Mouse (Mus musculus) left cerebral cortex, adult 11 months (tissue): ENCODE measurements around the gene Klra7.
"Not testable (repeated sequence)": the region's sequence is repeated elsewhere in the genome, so short reads cannot be mapped to it uniquely, and the experiment has no call there.

Experiments
- DNase-seq: peaks from one replicate; pipeline ENCODE4 v3.0.0; 2022; ENCODE audit warnings: low spot score

Klra7 gene

DNA sequence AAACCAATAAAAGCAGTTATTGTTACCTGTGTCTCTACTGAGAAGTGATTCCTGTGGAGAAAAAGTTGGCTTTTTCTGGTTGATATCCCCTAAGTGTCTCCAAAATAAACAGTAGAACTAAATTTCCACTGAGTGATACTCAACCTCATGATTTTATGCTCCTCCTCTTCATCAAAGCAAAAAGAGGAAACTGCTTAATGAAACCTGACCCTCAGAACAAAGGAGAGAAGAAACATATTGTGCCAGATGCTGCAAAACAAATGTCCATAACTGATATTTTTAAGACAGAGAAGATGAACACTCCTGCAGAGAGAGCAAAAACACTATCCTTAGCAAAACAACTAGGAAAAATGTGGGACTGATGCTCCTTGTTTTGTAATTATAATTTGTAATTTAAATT lies at the start of gene Klra7:
TSS of gene Klra7 (minus strand) at position 101 of the 400 bp plus-strand sequence.
- no peak for DNase-seq

DNA sequence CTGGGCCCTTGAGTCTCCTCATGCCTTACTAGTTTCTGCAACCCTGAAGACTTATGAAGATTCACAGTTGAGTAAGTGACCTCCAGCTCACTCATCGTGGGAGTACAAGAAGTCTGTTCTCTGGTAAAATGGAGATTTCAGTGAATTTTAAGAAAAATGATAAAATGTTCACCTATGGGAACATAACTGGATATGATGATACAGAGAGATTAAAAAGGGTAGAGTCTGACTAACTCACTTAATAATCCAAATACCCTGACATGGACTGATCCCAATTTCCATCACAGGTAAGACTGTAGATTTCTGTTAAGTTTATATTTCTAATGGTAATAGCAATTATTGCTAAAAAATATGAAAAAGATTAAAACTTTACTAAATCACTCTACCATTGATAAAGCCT lies 48.7 kb upstream of the Klra7 start, which contains the start of gene Klra10:
TSS of gene Klra10 (minus strand) at position 101 of the 400 bp plus-strand sequence.
- not testable (repeated sequence) for DNase-seq

DNA sequence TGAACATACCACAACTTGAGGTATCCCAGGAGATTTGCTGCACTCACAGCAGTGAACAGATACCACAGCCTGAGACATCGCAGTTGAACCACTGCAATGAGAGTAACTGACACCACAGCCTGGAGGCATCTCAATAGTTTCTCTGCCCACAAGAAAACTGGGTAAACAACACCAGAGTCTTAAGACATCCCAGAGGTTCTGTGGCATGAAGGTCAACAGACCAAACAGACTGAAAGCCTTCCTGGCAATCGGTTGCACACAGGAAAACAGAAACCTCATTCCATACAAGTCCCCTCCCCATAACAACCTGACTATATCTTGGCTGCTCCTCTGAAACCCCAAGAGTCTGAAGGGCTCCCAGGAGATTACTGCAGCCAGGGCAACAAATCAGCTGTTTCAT lies 22.2 kb upstream of the Klra7 start:
- no peak for DNase-seq

GRCm38 (mm10) chr6:130237536-130237935 lies 4.4 kb upstream of the Klra7 start:
- no peak for DNase-seq

GRCm38 (mm10) chr6:130236635-130237034 lies 3.5 kb upstream of the Klra7 start:
- DNase-seq, result no peak

GRCm38 (mm10) chr6:130197453-130197852 lies 35.7 kb downstream of the Klra7 start:
- not testable (repeated sequence) for DNase-seq

GRCm38 (mm10) chr6:130193012-130193411 lies 40.1 kb downstream of the Klra7 start, which contains the start of gene Klra9:
Gene Klra9, minus strand, starts transcription at chr6:130193112.
- DNase-seq, result not testable (repeated sequence)
